Mouse (Mus musculus) gastrocnemius, adult 8-10 months (tissue): ENCODE measurements around the gene Fzr1. TPM values are rescaled to one million over a fixed set of nuclear protein-coding genes. Genes with fewer than 3 reads are reported as not detected.

Experiments used
- microRNA-seq: library from miRNA; unstranded; fragments of <30 nt; microRNA quantifications from one replicate; pipeline ENCODE4 v1.2.0, GENCODE M21; 2022
- total RNA-seq, 4 experiments: library from RNA; stranded (reverse); gene quantifications; 2 replicates each; pipeline ENCODE4 v1.2.4; 2022

Gene Fzr1
- total RNA-seq, 4 experiments from 2014 or later = 14.8 to 18.5 (median 16.6) TPM

Small RNA genes within 50 kb of the gene (microRNA-seq; reads per million reads assigned to microRNA genes)
- gene Mir1191b (3.3 reads per million), gene Mir6913 (not detected)

Other genes with a start within 250 kb of the Fzr1 start
- 10 to 100 TPM; 24.8 to 28.9 (median 25.5) TPM for gene Zbtb7a, start 243.3 kb downstream of the Fzr1 start, total RNA-seq
- 10 to 100 TPM; 14.0 to 19.0 (median 16.2) TPM for gene Pias4, start 210.6 kb downstream of the Fzr1 start, total RNA-seq
- 1,000 to 10,000 TPM; 1,293 to 1,550 (median 1,345) TPM for gene Eef2, start 201.9 kb downstream of the Fzr1 start, total RNA-seq
- gene Dapk3, start 195.5 kb downstream of the Fzr1 start, total RNA-seq = 10 to 100 TPM; 25.2 to 31.5 (median 27.3) TPM
- not detected for gene 4930442H23Rik, start 194.7 kb downstream of the Fzr1 start, total RNA-seq
- gene Nmrk2, start 176.5 kb downstream of the Fzr1 start, total RNA-seq = 100 to 1,000 TPM in 1 of 4 experiments, 10 to 100 TPM in 3; 15.3 to 106 (median 44.7) TPM
- not detected for gene Atcay, start 147.7 kb downstream of the Fzr1 start, total RNA-seq
- 1 to 10 TPM; 1.8 to 2.7 (median 2.1) TPM for gene Zfr2, start 145.4 kb downstream of the Fzr1 start, total RNA-seq
- gene Matk, start 125.6 kb downstream of the Fzr1 start, total RNA-seq = under 1 TPM in 2 of 4 experiments, not detected in 2; 0.31 TPM
- gene Mrpl54, start 111.6 kb downstream of the Fzr1 start, total RNA-seq = 100 to 1,000 TPM in 3 of 4 experiments, 10 to 100 TPM in 1; 96.1 to 111 (median 102) TPM
- 100 to 1,000 TPM in 2 of 4 experiments, 10 to 100 TPM in 2; 94.6 to 106 (median 98.8) TPM for gene Apba3, start 111.6 kb downstream of the Fzr1 start, total RNA-seq
- not detected for gene Tjp3, start 86.9 kb downstream of the Fzr1 start, total RNA-seq
- gene Pip5k1c, start 85.6 kb downstream of the Fzr1 start, total RNA-seq = 10 to 100 TPM; 18.5 to 22.8 (median 21.9) TPM
- gene Cactin, start 57.4 kb downstream of the Fzr1 start, total RNA-seq = 10 to 100 TPM in 1 of 4 experiments, 1 to 10 TPM in 3; 9.4 to 11.3 (median 9.8) TPM
- under 1 TPM; 0.12 to 0.36 (median 0.19) TPM for gene Tbxa2r, start 49.8 kb downstream of the Fzr1 start, total RNA-seq
- 1 to 10 TPM in 1 of 4 experiments, under 1 TPM in 3; 0.46 to 1.2 (median 0.73) TPM for gene Gipc3, start 35.2 kb downstream of the Fzr1 start, total RNA-seq
- gene Hmg20b, start 28.0 kb downstream of the Fzr1 start, total RNA-seq = 10 to 100 TPM; 16.9 to 22.8 (median 21.1) TPM
- gene Mfsd12, start 21.0 kb downstream of the Fzr1 start, total RNA-seq = 1 to 10 TPM; 1.7 to 3.1 (median 2.1) TPM
- under 1 TPM; 0.22 to 0.68 (median 0.60) TPM for gene 4930404N11Rik, start 12.7 kb downstream of the Fzr1 start, total RNA-seq
- gene Dohh, start 5.9 kb upstream of the Fzr1 start, total RNA-seq = 10 to 100 TPM; 46.5 to 50.1 (median 47.4) TPM
- gene Gm48551, start 6.0 kb upstream of the Fzr1 start, total RNA-seq = 1 to 10 TPM in 2 of 4 experiments, under 1 TPM in 2; 0.59 to 1.8 (median 1.1) TPM
- gene Gm48552, start 10.5 kb upstream of the Fzr1 start, total RNA-seq = 1 to 10 TPM in 2 of 4 experiments, under 1 TPM in 1, not detected in 1; 0.43 to 1.1 (median 1.1) TPM
- not detected for gene Smim24, start 14.5 kb upstream of the Fzr1 start, total RNA-seq
- gene Nfic, start 77.1 kb upstream of the Fzr1 start, total RNA-seq = 100 to 1,000 TPM; 223 to 267 (median 235) TPM
- under 1 TPM in 2 of 4 experiments, not detected in 2; 0.05 to 0.31 TPM for gene Celf5, start 104.2 kb upstream of the Fzr1 start, total RNA-seq
- gene Ncln, start 117.9 kb upstream of the Fzr1 start, total RNA-seq = 10 to 100 TPM; 41.6 to 49.3 (median 43.1) TPM
- 1 to 10 TPM in 1 of 4 experiments, under 1 TPM in 3; 0.27 to 1.0 (median 0.59) TPM for gene S1pr4, start 121.6 kb upstream of the Fzr1 start, total RNA-seq
- gene Gna15, start 145.7 kb upstream of the Fzr1 start, total RNA-seq = under 1 TPM; 0.19 to 0.80 (median 0.24) TPM
- 10 to 100 TPM; 26.2 to 30.7 (median 28.4) TPM for gene Gna11, start 166.7 kb upstream of the Fzr1 start, total RNA-seq
- 100 to 1,000 TPM; 851 to 988 (median 920) TPM for gene Aes, start 181.0 kb upstream of the Fzr1 start, total RNA-seq
- gene Tle2, start 196.0 kb upstream of the Fzr1 start, total RNA-seq = 1 to 10 TPM; 3.1 to 4.3 (median 4.0) TPM
- 1 to 10 TPM; 4.1 to 6.9 (median 5.3) TPM for gene Tle6, start 222.6 kb upstream of the Fzr1 start, total RNA-seq
- 1 to 10 TPM; 2.8 to 3.8 (median 3.0) TPM for gene BC025920, start 227.8 kb upstream of the Fzr1 start, total RNA-seq
- 1 to 10 TPM; 3.1 to 5.4 (median 4.8) TPM for gene Sirt6, start 249.3 kb upstream of the Fzr1 start, total RNA-seq